Mouse (Mus musculus) liver, embryonic 12.5 days (tissue): ENCODE results near the gene Tmtc2. TPM values are rescaled to one million over a fixed set of nuclear protein-coding genes. Genes with fewer than 3 reads are reported as not detected.
"Not testable (repeated sequence)": the region's sequence is repeated elsewhere in the genome, so short reads cannot be mapped to it uniquely, and the experiment has no call there.

Source experiments
- ATAC-seq: fragments of 200-750 bp; cut with Nextera tagmentation; 2 replicates; pipeline ENCODE4 v1.8.0; 2017; ENCODE audit warnings: moderate number of reproducible peaks, mild to moderate bottlenecking, moderate library complexity
- H3K27ac ChIP-seq: fragments of 300-500 bp; sonication (generic); 2 replicates; pipeline ENCODE4 v1.5.1; 2016; ENCODE audit warnings: mild to moderate bottlenecking
- H3K27me3 ChIP-seq: fragments of 300-500 bp; sonication (generic); replicated peaks from 2 replicates; pipeline ENCODE4 v1.6.1; 2016; ENCODE audit warnings: mild to moderate bottlenecking, moderate library complexity
- H3K36me3 ChIP-seq: fragments of 300-500 bp; sonication (generic); 2 replicates; pipeline ENCODE4 v1.6.1; 2016; ENCODE audit warnings: mild to moderate bottlenecking, moderate library complexity
- H3K4me1 ChIP-seq: fragments of 300-500 bp; sonication (generic); 2 replicates; pipeline ENCODE4 v1.6.1; 2016
- H3K4me2 ChIP-seq: fragments of 300-500 bp; sonication (generic); 2 replicates; pipeline ENCODE4 v1.6.1; 2016; ENCODE audit warnings: mild to moderate bottlenecking, moderate library complexity
- H3K4me3 ChIP-seq: fragments of 300-500 bp; sonication (generic); 2 replicates; pipeline ENCODE4 v1.5.1; 2016; ENCODE audit warnings: mild to moderate bottlenecking, moderate library complexity
- H3K9ac ChIP-seq: fragments of 300-500 bp; sonication (generic); 2 replicates; pipeline ENCODE4 v1.6.1; 2016; ENCODE audit warnings: mild to moderate bottlenecking, moderate library complexity
- H3K9me3 ChIP-seq: fragments of 300-500 bp; sonication (generic); replicated peaks from 2 replicates; pipeline ENCODE4 v1.6.1; 2016; ENCODE audit warnings: mild to moderate bottlenecking, moderate library complexity
- WGBS: fragments of 180-500 bp; shearing (Covaris S2); methylation state at CpG from one replicate; pipeline ENCODE4 v1.1.7; 2016; ENCODE audit not compliant: insufficient replicate concordance; 5-methylcytosine and 5-hydroxymethylcytosine counted together
- polyA plus RNA-seq: library from polyadenylated mRNA; unstranded; fragments of >200 nt; fragmentation: Nextera tagmentation; extraction: Ambion mirVana; gene quantifications from 2 replicates; pipeline ENCODE4 v1.2.1, GENCODE M21; 2016

Gene Tmtc2
- polyA plus RNA-seq, 1 experiment from 2014 or later = 2.8 TPM

GRCm38 (mm10) chr10:105238291-105238690 is 336.0 kb downstream of the Tmtc2 start:
- H3K4me1 ChIP-seq, H3K9me3 ChIP-seq, ATAC-seq, H3K9ac ChIP-seq, H3K27ac ChIP-seq, H3K27me3 ChIP-seq, H3K36me3 ChIP-seq, H3K4me3 ChIP-seq, H3K4me2 ChIP-seq: not testable (repeated sequence)
- 75% methylated on average over 22 of the region's 22 CpGs for WGBS

GRCm38 (mm10) chr10:105232864-105233263 is 341.4 kb downstream of the Tmtc2 start:
- WGBS = 44% methylated on average over 2 of the region's 2 CpGs
- H3K27me3 ChIP-seq = no peaks in the 10 kb centered on the region
- no peaks in the 10 kb centered on the region for H3K4me1 ChIP-seq
- H3K4me2 ChIP-seq = no peak overlapping the region
- no peak for ATAC-seq
- no peak overlapping the region for H3K4me3 ChIP-seq
- H3K9ac ChIP-seq = no peak overlapping the region
- H3K9me3 ChIP-seq = no peaks in the 10 kb centered on the region
- no peaks in the 10 kb centered on the region for H3K36me3 ChIP-seq
- no peak overlapping the region for H3K27ac ChIP-seq

- 76% methylated on average over 7 of the region's 7 CpGs for WGBS
These were observed 343.8 kb downstream of the Tmtc2 start for GRCm38 (mm10) chr10:105230416-105230815.

GRCm38 (mm10) chr10:105228623-105229022 is 345.6 kb downstream of the Tmtc2 start:
- Histone ChIP-seq H3K4me1 (no peaks in the 10 kb centered on the region), H3K4me2 (no peak overlapping the region), H3K9ac (no peak overlapping the region), H3K9me3 (no peaks in the 10 kb centered on the region), H3K36me3 (no peaks in the 10 kb centered on the region), H3K4me3 (no peak overlapping the region), H3K27ac (no peak overlapping the region), H3K27me3 (no peaks in the 10 kb centered on the region)
- no peak for ATAC-seq
- WGBS = 78% methylated on average over 2 of the region's 2 CpGs

More at GRCm38 (mm10) chr10:105230416-105230815, 343.8 kb downstream of the Tmtc2 start:
- no peak for ATAC-seq
- H3K4me3 ChIP-seq = no peak overlapping the region
- H3K4me1 ChIP-seq = no peaks in the 10 kb centered on the region
- no peak overlapping the region for H3K4me2 ChIP-seq
- no peak overlapping the region for H3K27ac ChIP-seq
- no peaks in the 10 kb centered on the region for H3K27me3 ChIP-seq
- no peaks in the 10 kb centered on the region for H3K36me3 ChIP-seq
- no peak overlapping the region for H3K9ac ChIP-seq
- H3K9me3 ChIP-seq = no peaks in the 10 kb centered on the region

GRCm38 (mm10) chr10:105227631-105228030 is 346.6 kb downstream of the Tmtc2 start:
- Histone ChIP-seq H3K27me3 (no peaks in the 10 kb centered on the region), H3K9me3 (no peaks in the 10 kb centered on the region), H3K27ac (no peak overlapping the region), H3K4me2 (no peak overlapping the region), H3K9ac (no peak overlapping the region), H3K36me3 (no peaks in the 10 kb centered on the region), H3K4me3 (no peak overlapping the region), H3K4me1 (0 out of 2 replicates have a peak, but pooled peaks cover 3% of the 10 kb centered on the region)
- no peak for ATAC-seq
- 63% methylated on average over 5 of the region's 5 CpGs for WGBS

GRCm38 (mm10) chr10:105225714-105226113 is 348.5 kb downstream of the Tmtc2 start:
- WGBS = 76% methylated on average over 6 of the region's 6 CpGs
- Histone ChIP-seq H3K27ac (no peak overlapping the region), H3K36me3 (no peaks in the 10 kb centered on the region), H3K9ac (no peak overlapping the region), H3K27me3 (no peaks in the 10 kb centered on the region), H3K9me3 (no peaks in the 10 kb centered on the region), H3K4me3 (no peak overlapping the region), H3K4me2 (no peak overlapping the region), H3K4me1 (0 out of 2 replicates have a peak, but pooled peaks cover 3% of the 10 kb centered on the region)
- no peak for ATAC-seq

GRCm38 (mm10) chr10:105222904-105223303 is 351.3 kb downstream of the Tmtc2 start:
- Histone ChIP-seq H3K36me3 (no peaks in the 10 kb centered on the region), H3K9me3 (no peaks in the 10 kb centered on the region), H3K4me3 (no peak overlapping the region), H3K4me2 (no peak overlapping the region), H3K4me1 (0 out of 2 replicates have a peak, but pooled peaks cover 3% of the 10 kb centered on the region), H3K27me3 (no peaks in the 10 kb centered on the region), H3K9ac (no peak overlapping the region), H3K27ac (no peak overlapping the region)
- WGBS = 29% methylated on average over 5 of the region's 5 CpGs
- peak; percentile 91 for ATAC-seq

- ATAC-seq = no peak
These were observed 372.8 kb downstream of the Tmtc2 start for GRCm38 (mm10) chr10:105201491-105201890.

GRCm38 (mm10) chr10:105200678-105201077 is 373.6 kb downstream of the Tmtc2 start:
- Histone ChIP-seq H3K4me2 (no peak overlapping the region), H3K27ac (no peak overlapping the region), H3K9me3 (no peaks in the 10 kb centered on the region), H3K36me3 (no peaks in the 10 kb centered on the region), H3K9ac (no peak overlapping the region), H3K27me3 (no peaks in the 10 kb centered on the region), H3K4me1 (no peaks in the 10 kb centered on the region), H3K4me3 (no peak overlapping the region)
- WGBS = 69% methylated on average over 2 of the region's 2 CpGs
- ATAC-seq = no peak

More at GRCm38 (mm10) chr10:105201491-105201890, 372.8 kb downstream of the Tmtc2 start:
- no peak overlapping the region for H3K27ac ChIP-seq
- H3K36me3 ChIP-seq = no peaks in the 10 kb centered on the region
- H3K4me2 ChIP-seq = no peak overlapping the region
- H3K4me3 ChIP-seq = no peak overlapping the region
- H3K4me1 ChIP-seq = no peaks in the 10 kb centered on the region
- no peaks in the 10 kb centered on the region for H3K27me3 ChIP-seq
- H3K9ac ChIP-seq = no peak overlapping the region
- H3K9me3 ChIP-seq = no peaks in the 10 kb centered on the region
- WGBS = 76% methylated on average over 10 of the region's 10 CpGs

GRCm38 (mm10) chr10:105200092-105200491 is 374.2 kb downstream of the Tmtc2 start:
- Histone ChIP-seq H3K27me3 (no peaks in the 10 kb centered on the region), H3K4me1 (no peaks in the 10 kb centered on the region), H3K36me3 (no peaks in the 10 kb centered on the region), H3K27ac (no peak overlapping the region), H3K4me2 (no peak overlapping the region), H3K4me3 (no peak overlapping the region), H3K9ac (no peak overlapping the region), H3K9me3 (no peaks in the 10 kb centered on the region)
- no peak for ATAC-seq
- WGBS = 54% methylated on average over 4 of the region's 4 CpGs

- Histone ChIP-seq H3K9me3 (no peaks in the 10 kb centered on the region), H3K27me3 (no peaks in the 10 kb centered on the region), H3K36me3 (no peaks in the 10 kb centered on the region), H3K27ac (no peak overlapping the region), H3K9ac (no peak overlapping the region), H3K4me1 (no peaks in the 10 kb centered on the region), H3K4me2 (no peak overlapping the region), H3K4me3 (no peak overlapping the region)
- 64% methylated on average over 5 of the region's 5 CpGs for WGBS
- ATAC-seq = no peak
These were observed 374.7 kb downstream of the Tmtc2 start for GRCm38 (mm10) chr10:105199515-105199914.

- H3K4me1 ChIP-seq = no peaks in the 10 kb centered on the region
- WGBS = 75% methylated on average over 2 of the region's 2 CpGs
- H3K9ac ChIP-seq = no peak overlapping the region
These were observed 378.9 kb downstream of the Tmtc2 start for GRCm38 (mm10) chr10:105195377-105195776.

GRCm38 (mm10) chr10:105193756-105194460 is 380.3 kb downstream of the Tmtc2 start:
- Histone ChIP-seq H3K27ac (no peak overlapping the region), H3K27me3 (no peaks in the 10 kb centered on the region), H3K4me1 (no peaks in the 10 kb centered on the region), H3K9ac (no peak overlapping the region), H3K36me3 (no peaks in the 10 kb centered on the region), H3K9me3 (no peaks in the 10 kb centered on the region), H3K4me3 (no peak overlapping the region), H3K4me2 (no peak overlapping the region)
- WGBS = 68% methylated on average over 4 of the region's 4 CpGs
- ATAC-seq = no peak

More at GRCm38 (mm10) chr10:105195377-105195776, 378.9 kb downstream of the Tmtc2 start:
- Histone ChIP-seq H3K27me3 (no peaks in the 10 kb centered on the region), H3K36me3 (no peaks in the 10 kb centered on the region), H3K9me3 (no peaks in the 10 kb centered on the region), H3K27ac (no peak overlapping the region), H3K4me2 (no peak overlapping the region), H3K4me3 (no peak overlapping the region)
- ATAC-seq = no peak
